Mouse (Mus musculus) C2C12 (cell line): ENCODE data around the gene Diras2.

Experiments
- CEBPB ChIP-seq: IDR thresholded peaks from one replicate; pipeline ENCODE4 v1.6.1; 2011; ENCODE audit warnings: low read depth, mild to moderate bottlenecking, control low read depth, moderate library complexity
- CTCF ChIP-seq: IDR thresholded peaks from one replicate; pipeline ENCODE4 v1.5.1; 2011; ENCODE audit not compliant: control insufficient read depth, insufficient read depth, insufficient read length
- FOSL1 ChIP-seq: IDR thresholded peaks from one replicate; pipeline ENCODE4 v1.8.0; 2011; ENCODE audit warnings: mild to moderate bottlenecking, low read length; ENCODE audit not compliant: poor library complexity, insufficient read depth, severe bottlenecking
- MAX ChIP-seq: IDR thresholded peaks from one replicate; pipeline ENCODE4 v1.6.1; 2011; ENCODE audit warnings: mild to moderate bottlenecking, control low read depth
- MYOD1 ChIP-seq: IDR thresholded peaks from one replicate; pipeline ENCODE4 v1.6.1; 2011; ENCODE audit warnings: low read depth; ENCODE audit not compliant: control insufficient read depth, insufficient read length
- MYOG ChIP-seq: IDR thresholded peaks from one replicate; pipeline ENCODE4 v1.6.1; 2011; ENCODE audit not compliant: control insufficient read depth, insufficient read length; ENCODE audit errors: extremely low read depth
- USF1 ChIP-seq: IDR thresholded peaks from one replicate; pipeline ENCODE4 v1.6.1; 2011; ENCODE audit warnings: low read depth, mild to moderate bottlenecking, control low read depth, moderate library complexity

GRCm38 (mm10) chr13:52561367-52562165 lies 30.5 kb upstream of the Diras2 start:
- TF ChIP-seq CTCF = no peak
- TF ChIP-seq MAX = no peak
- TF ChIP-seq FOSL1 = no peak
- no peak for TF ChIP-seq MYOG
- TF ChIP-seq USF1 = no peak
- no peak for TF ChIP-seq MYOD1
- no peak for TF ChIP-seq CEBPB
